Comparison of ENCODE assay signal across 13 mouse cellular contexts in genomic region chr14:67538696-67539095, GRCm38 (mm10).
"Had no signal": no experiment of that assay in that cellular context is flagged by ENCODE, and none has a peak within 500 bp of the region (broad histone marks: within the 10 kb centered on the region; RNA-seq: fewer than 3 reads in every experiment).

No protein-coding gene starts in this region.

- H3K36me3 ChIP-seq: limb, embryonic 13.5 days; midbrain, embryonic 12.5 days had no signal

- H3K9ac ChIP-seq: limb, embryonic 13.5 days; liver, embryonic 14.5 days; midbrain, embryonic 12.5 days had no signal

- H3K27ac ChIP-seq: kidney, postnatal 0 days; limb, embryonic 13.5 days; liver, embryonic 14.5 days; midbrain, embryonic 12.5 days; stomach, postnatal 0 days had no signal

- H3K27me3 ChIP-seq: limb, embryonic 13.5 days; midbrain, embryonic 12.5 days had no signal

- ATAC-seq: midbrain, embryonic 16.5 days had no signal

- H3K4me2 ChIP-seq: limb, embryonic 13.5 days; midbrain, embryonic 12.5 days had no signal

- DNase-seq: kidney, postnatal 36 days; layer of hippocampus, adult 9-11 months; left cerebral cortex, postnatal 4 days; lung, adult 18-20 months; right cerebral cortex, adult 18-20 months; right cerebral cortex, postnatal 25 days; thymus, postnatal 4 days had no signal

- H3K4me3 ChIP-seq: limb, embryonic 13.5 days; midbrain, embryonic 12.5 days had no signal
